In the genomic region with DNA sequence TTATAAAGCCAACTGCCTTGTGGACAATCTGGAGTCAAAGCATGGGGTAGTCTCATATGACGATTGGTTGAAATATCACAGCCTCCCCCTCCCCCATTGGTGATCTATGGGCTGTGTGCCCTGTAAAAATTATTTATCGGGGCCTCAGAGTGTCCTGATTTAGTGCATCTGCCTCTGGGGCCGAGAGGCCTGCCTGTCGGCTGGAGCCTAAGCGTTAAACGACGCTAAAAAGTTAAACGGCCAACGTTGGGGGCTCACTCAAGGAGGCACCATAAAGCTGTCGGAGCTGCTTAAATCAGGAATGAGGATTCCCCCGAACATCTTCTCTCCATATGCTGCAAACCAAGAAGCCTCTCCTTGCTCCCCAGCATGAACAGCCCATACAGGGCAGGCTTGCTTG, we compare ENCODE assay signal across 30 mouse cellular contexts. TPM values are rescaled to one million over a fixed set of nuclear protein-coding genes. Genes with fewer than 3 reads are reported as not detected.
DNase-seq lines count a peak whose midpoint lies in the region; ATAC-seq lines count a peak whose summit lies in the region.
"Had no signal": no experiment of that assay in that cellular context is flagged by ENCODE, and none has a peak within 500 bp of the region (broad histone marks: within the 10 kb centered on the region; RNA-seq: fewer than 3 reads in every experiment).

No protein-coding gene starts in this region.

- WGBS in kidney, embryonic 16.5 days, result 13% methylated on average over 11 of the region's 11 CpGs
- 45% methylated on average over 11 of the region's 11 CpGs for WGBS in embryonic facial prominence, embryonic 15.5 days
- 12% methylated on average over 11 of the region's 11 CpGs for WGBS in neural tube, embryonic 11.5 days

- intact Hi-C loops in heart, postnatal 25 days (cut with DNase I), result loop anchor here (10.0 kb wide), 1 partner anchor 356 kb away; no protein-coding TSS in a partner anchor

- H3K4me3 ChIP-seq in kidney, embryonic 16.5 days (ENCODE audit: low read length), result no peak overlapping the region
- H3K4me3 ChIP-seq in embryonic facial prominence, embryonic 15.5 days (replicated peaks), result no peak overlapping the region
- no peak overlapping the region for H3K4me3 ChIP-seq in neural tube, embryonic 11.5 days (ENCODE audit: low read depth, low read length)
- H3K4me3 ChIP-seq: forebrain, embryonic 15.5 days; gastrocnemius, adult 2 months; heart, embryonic 13.5 days; hindbrain, embryonic 10.5 days; hindbrain, embryonic 15.5 days; limb, embryonic 13.5 days; lung, embryonic 15.5 days; midbrain, embryonic 12.5 days; myocyte had no signal

- peaks cover 67% of the 10 kb centered on the region for H3K4me1 ChIP-seq in kidney, embryonic 16.5 days (ENCODE audit: insufficient read depth, low read length)
- H3K4me1 ChIP-seq in embryonic facial prominence, embryonic 15.5 days, result peaks cover 32% of the 10 kb centered on the region
- peaks cover 46% of the 10 kb centered on the region for H3K4me1 ChIP-seq in neural tube, embryonic 11.5 days (ENCODE audit: control insufficient read depth, insufficient read depth, low read length)

- peak; percentile 21; the same call in 1 of the 2 replicates for ATAC-seq in kidney, embryonic 16.5 days (ENCODE audit: low FRiP score, low TSS enrichment)
- no peak for ATAC-seq in embryonic facial prominence, embryonic 15.5 days (ENCODE audit: insufficient number of reproducible peaks, low FRiP score, low TSS enrichment, low read depth)
- ATAC-seq in neural tube, embryonic 11.5 days (ENCODE audit: insufficient read depth, low FRiP score, low TSS enrichment), result peak; percentile 36
- ATAC-seq: activated CD4-positive, CD25-positive, alpha-beta regulatory T cell, adult 4 months; forebrain, embryonic 15.5 days; inflammation-experienced regulatory T-cells, adult 6 months had no signal

- peaks cover 16% of the 10 kb centered on the region; the same call in 1 of the 2 replicates for H3K27me3 ChIP-seq in kidney, embryonic 16.5 days (ENCODE audit: insufficient read depth, low read length)
- H3K27me3 ChIP-seq in embryonic facial prominence, embryonic 15.5 days, result peaks cover 44% of the 10 kb centered on the region
- H3K27me3 ChIP-seq in neural tube, embryonic 11.5 days (ENCODE audit: control insufficient read depth, insufficient read depth, low read length), result no peaks in the 10 kb centered on the region

- DNase-seq in kidney, postnatal 14 days, result no peak
- no peak for DNase-seq in neural tube, embryonic 11.5 days (ENCODE audit: low spot score)
- DNase-seq in heart, postnatal 25 days (ENCODE audit: low spot score), result no peak
- DNase-seq in layer of hippocampus, adult 9-10 months (ENCODE audit: low spot score), result no peak
- no peak for DNase-seq in gastrocnemius, adult 8-10 months (ENCODE audit: low spot score in 2 of 2)
- DNase-seq: adrenal gland, adult 8-10 months; B cell, adult 2 months; cerebellum, adult 2 months; cerebellum, postnatal 14 days; gastrocnemius, adult 2 months; heart, postnatal 10 days; kidney, adult 8-10 months; lung, postnatal 36 days; right cerebral cortex, postnatal 4 days; thymus, adult 18-20 months; thymus, postnatal 25 days had no signal

- H3K9ac ChIP-seq in kidney, embryonic 16.5 days (replicated peaks; ENCODE audit: low read length), result no peak overlapping the region
- H3K9ac ChIP-seq in embryonic facial prominence, embryonic 15.5 days, result no peak overlapping the region
- no peak overlapping the region for H3K9ac ChIP-seq in neural tube, embryonic 11.5 days (ENCODE audit: low read length)
- H3K9ac ChIP-seq: forebrain, embryonic 15.5 days; heart, embryonic 13.5 days; hindbrain, embryonic 15.5 days; limb, embryonic 13.5 days; lung, embryonic 15.5 days; midbrain, embryonic 12.5 days had no signal

- no peak overlapping the region for H3K4me2 ChIP-seq in kidney, embryonic 16.5 days (replicated peaks; ENCODE audit: low read depth, low read length)
- no peak overlapping the region for H3K4me2 ChIP-seq in embryonic facial prominence, embryonic 15.5 days (replicated peaks)
- H3K4me2 ChIP-seq in neural tube, embryonic 11.5 days (ENCODE audit: low read depth), result no peak overlapping the region
- H3K4me2 ChIP-seq: forebrain, embryonic 15.5 days; heart, embryonic 13.5 days; hindbrain, embryonic 15.5 days; limb, embryonic 13.5 days; liver, embryonic 11.5 days; lung, embryonic 15.5 days; midbrain, embryonic 12.5 days had no signal

- no peaks in the 10 kb centered on the region for H3K9me3 ChIP-seq in kidney, embryonic 16.5 days (ENCODE audit: low read length)
- H3K9me3 ChIP-seq in embryonic facial prominence, embryonic 15.5 days (replicated peaks), result no peaks in the 10 kb centered on the region
- H3K9me3 ChIP-seq in neural tube, embryonic 11.5 days (ENCODE audit: control insufficient read depth, low read length), result no peaks in the 10 kb centered on the region
- H3K9me3 ChIP-seq: forebrain, embryonic 15.5 days; heart, embryonic 13.5 days; hindbrain, embryonic 10.5 days; hindbrain, embryonic 15.5 days; limb, embryonic 13.5 days; lung, embryonic 15.5 days; midbrain, embryonic 12.5 days had no signal

- no peaks in the 10 kb centered on the region for H3K36me3 ChIP-seq in kidney, embryonic 16.5 days (ENCODE audit: insufficient read depth, low read length)
- H3K36me3 ChIP-seq in embryonic facial prominence, embryonic 15.5 days, result no peaks in the 10 kb centered on the region
- H3K36me3 ChIP-seq in neural tube, embryonic 11.5 days (ENCODE audit: control insufficient read depth, insufficient read depth, low read length), result no peaks in the 10 kb centered on the region
- H3K36me3 ChIP-seq: forebrain, embryonic 15.5 days; heart, embryonic 13.5 days; hindbrain, embryonic 10.5 days; hindbrain, embryonic 15.5 days; limb, embryonic 13.5 days; lung, embryonic 15.5 days; midbrain, embryonic 12.5 days had no signal

- H3K27ac ChIP-seq in kidney, embryonic 16.5 days (ENCODE audit: low read length), result 0 out of 2 replicates have a peak overlapping the region, but pooled peaks have one; percentile 20
- H3K27ac ChIP-seq in embryonic facial prominence, embryonic 15.5 days (replicated peaks), result 0 out of 2 replicates have a peak overlapping the region, but pooled peaks have one; percentile 35
- no peak overlapping the region for H3K27ac ChIP-seq in neural tube, embryonic 11.5 days (ENCODE audit: low read depth, low read length)
- H3K27ac ChIP-seq: forebrain, embryonic 15.5 days; heart, embryonic 13.5 days; hindbrain, embryonic 10.5 days; hindbrain, embryonic 15.5 days; limb, embryonic 13.5 days; lung, embryonic 15.5 days; midbrain, embryonic 12.5 days; stomach, postnatal 0 days had no signal

RNA-seq across cellular contexts. Expression of gene Smug1, which starts 46.3 kb away (rescaled TPM):
- polyA plus RNA-seq in kidney, embryonic 16.5 days (2015; fragmentation: Nextera tagmentation; extraction: Ambion mirVana), result 19.8 and 20.5 TPM in 2 replicates
- polyA plus RNA-seq in embryonic facial prominence, embryonic 15.5 days (2015; fragmentation: Nextera tagmentation; extraction: Ambion mirVana), result 17.9 and 18.0 TPM in 2 replicates
- 55.9 and 65.4 TPM in 2 replicates for polyA plus RNA-seq in neural tube, embryonic 11.5 days (2014; fragmentation: Nextera tagmentation; extraction: Ambion mirVana)
- 10 to 100 TPM; 12.2 to 14.1 TPM for total RNA-seq in heart, postnatal 25 days (2021)
- 10 to 100 TPM in 3 of 4 experiments, 1 to 10 TPM in 1; 10.0 to 19.3 (median 12.3) TPM for total RNA-seq in gastrocnemius, adult 8-10 months (2022)
